Mouse (Mus musculus) hematopoietic stem cell, adult 5-6 weeks (primary cell): ENCODE results near the gene Haghl. TPM values are rescaled to one million over a fixed set of nuclear protein-coding genes. Genes with fewer than 3 reads are reported as not detected.

Experiments used
- total RNA-seq: library from RNA; stranded (forward); fragments of 172-1452, 232-1000 nt; gene quantifications from 2 replicates; pipeline ENCODE4 v1.2.3, GENCODE M21; 2017

The Haghl gene
- total RNA-seq, 1 experiment from 2014 or later: 18.6 TPM

Other genes with a start within 250 kb of the Haghl start
- gene Sox8, start 215.0 kb downstream of the Haghl start, total RNA-seq: not detected in 2 replicates
- gene Lmf1, start 206.6 kb downstream of the Haghl start, total RNA-seq: 6.7 and 12.1 TPM in 2 replicates
- gene Gng13, start 68.5 kb downstream of the Haghl start, total RNA-seq: not detected in 2 replicates
- gene Chtf18, start 58.3 kb downstream of the Haghl start, total RNA-seq: 11.9 and 12.8 TPM in 2 replicates
- gene Rpusd1, start 58.0 kb downstream of the Haghl start, total RNA-seq: 1.8 and 4.6 TPM in 2 replicates
- gene Mslnl, start 49.6 kb downstream of the Haghl start, total RNA-seq: not detected in 2 replicates
- gene Msln, start 31.3 kb downstream of the Haghl start, total RNA-seq: not detected in 2 replicates
- gene Narfl, start 11.9 kb downstream of the Haghl start, total RNA-seq: 13.4 and 21.5 TPM in 2 replicates
- 0.38 TPM in 1 of 2 replicates, not detected in the other for gene Ccdc78, start 907 bp upstream of the Haghl start, total RNA-seq
- 21.1 and 33.3 TPM in 2 replicates for gene Fam173a, start 7.2 kb upstream of the Haghl start, total RNA-seq
- not detected in 2 replicates for gene AC134908.4, start 10.0 kb upstream of the Haghl start, total RNA-seq
- 24.9 and 26.5 TPM in 2 replicates for gene Metrn, start 11.5 kb upstream of the Haghl start, total RNA-seq
- gene Fbxl16, start 23.4 kb upstream of the Haghl start, total RNA-seq: 0.06 TPM in 1 of 2 replicates, not detected in the other
- 16.5 and 17.6 TPM in 2 replicates for gene Wdr24, start 38.0 kb upstream of the Haghl start, total RNA-seq
- gene Jmjd8, start 43.2 kb upstream of the Haghl start, total RNA-seq: 23.2 and 25.3 TPM in 2 replicates
- 79.5 and 84.8 TPM in 2 replicates for gene Stub1, start 47.7 kb upstream of the Haghl start, total RNA-seq
- gene Rhbdl1, start 51.6 kb upstream of the Haghl start, total RNA-seq: not detected in 2 replicates
- gene Gm20683, start 56.1 kb upstream of the Haghl start, total RNA-seq: 1.4 TPM in 1 of 2 replicates, not detected in the other
- gene Rhot2, start 59.2 kb upstream of the Haghl start, total RNA-seq: 24.6 and 27.1 TPM in 2 replicates
- gene Wdr90, start 75.8 kb upstream of the Haghl start, total RNA-seq: 13.0 and 13.6 TPM in 2 replicates
- 7.3 and 13.5 TPM in 2 replicates for gene Mcrip2, start 83.1 kb upstream of the Haghl start, total RNA-seq
- 20.1 and 35.2 TPM in 2 replicates for gene Mettl26, start 89.4 kb upstream of the Haghl start, total RNA-seq
- 0.79 and 1.1 TPM in 2 replicates for gene Wfikkn1, start 95.2 kb upstream of the Haghl start, total RNA-seq
- gene Rab40c, start 134.1 kb upstream of the Haghl start, total RNA-seq: 12.3 and 17.1 TPM in 2 replicates
- gene Pigq, start 159.3 kb upstream of the Haghl start, total RNA-seq: 33.8 and 47.5 TPM in 2 replicates
- not detected in 2 replicates for gene Nhlrc4, start 159.3 kb upstream of the Haghl start, total RNA-seq
- gene A930017K11Rik, start 166.9 kb upstream of the Haghl start, total RNA-seq: not detected in 2 replicates
- gene Capn15, start 200.1 kb upstream of the Haghl start, total RNA-seq: 3.3 and 8.1 TPM in 2 replicates